Mouse (Mus musculus) forebrain, embryonic 12.5 days (tissue): Measurements from ENCODE around the gene Actr5. TPM values are rescaled to one million over a fixed set of nuclear protein-coding genes. Genes with fewer than 3 reads are reported as not detected.

Experiments used
- ATAC-seq: fragments of 200-750 bp; cut with Nextera tagmentation; 2 replicates; pipeline ENCODE4 v1.8.0; 2017; ENCODE audit warnings: moderate TSS enrichment; ENCODE audit not compliant: low FRiP score
- H3K27ac ChIP-seq: fragments of 300-500 bp; sonication (generic); 2 replicates; pipeline ENCODE4 v1.5.1; 2016; ENCODE audit warnings: mild to moderate bottlenecking
- H3K27me3 ChIP-seq: fragments of 300-500 bp; sonication (generic); 2 replicates; pipeline ENCODE4 v1.6.1; 2016; ENCODE audit warnings: mild to moderate bottlenecking
- H3K36me3 ChIP-seq: fragments of 300-500 bp; sonication (generic); replicated peaks from 2 replicates; pipeline ENCODE4 v1.6.1; 2016; ENCODE audit warnings: mild to moderate bottlenecking
- H3K4me1 ChIP-seq: fragments of 300-500 bp; sonication (generic); 2 replicates; pipeline ENCODE4 v1.6.1; 2016
- H3K4me2 ChIP-seq: fragments of 300-500 bp; sonication (generic); 2 replicates; pipeline ENCODE4 v1.6.1; 2016; ENCODE audit warnings: mild to moderate bottlenecking, moderate library complexity
- H3K4me3 ChIP-seq: fragments of 300-500 bp; sonication (generic); replicated peaks from 2 replicates; pipeline ENCODE4 v1.5.1; 2016; ENCODE audit warnings: mild to moderate bottlenecking
- H3K9ac ChIP-seq: fragments of 300-500 bp; sonication (generic); 2 replicates; pipeline ENCODE4 v1.6.1; 2016; ENCODE audit warnings: mild to moderate bottlenecking
- H3K9me3 ChIP-seq: fragments of 300-500 bp; sonication (generic); 2 replicates; pipeline ENCODE4 v1.6.1; 2016
- WGBS: fragments of 180-500 bp; shearing (Covaris S2); methylation state at CpG from one replicate; pipeline ENCODE4 v1.1.7; 2016; 5-methylcytosine and 5-hydroxymethylcytosine counted together
- polyA plus RNA-seq: library from polyadenylated mRNA; unstranded; fragments of >200 nt; fragmentation: Nextera tagmentation; extraction: Ambion mirVana; gene quantifications from 2 replicates; pipeline ENCODE4 v1.2.1, GENCODE M21; 2016

Actr5 gene
- polyA plus RNA-seq, 1 experiment from 2014 or later, result 22.6 TPM

- Histone ChIP-seq H3K9ac (no peak overlapping the region), H3K27ac (no peak overlapping the region), H3K4me1 (no peaks in the 10 kb centered on the region), H3K27me3 (no peaks in the 10 kb centered on the region), H3K4me3 (no peak overlapping the region), H3K4me2 (no peak overlapping the region), H3K36me3 (no peaks in the 10 kb centered on the region), H3K9me3 (no peaks in the 10 kb centered on the region)
- ATAC-seq, result no peak
- WGBS, result 84% methylated on average over 9 of the region's 9 CpGs
Observed at GRCm38 (mm10) chr2:158654717-158655116, 30.0 kb downstream of the Actr5 start.

- Histone ChIP-seq H3K9me3 (no peaks in the 10 kb centered on the region), H3K4me1 (no peaks in the 10 kb centered on the region), H3K4me3 (no peak overlapping the region), H3K9ac (no peak overlapping the region), H3K4me2 (no peak overlapping the region), H3K27me3 (no peaks in the 10 kb centered on the region), H3K27ac (no peak overlapping the region), H3K36me3 (no peaks in the 10 kb centered on the region)
- ATAC-seq, result no peak
- 86% methylated on average over 4 of the region's 4 CpGs for WGBS
Observed at GRCm38 (mm10) chr2:158655806-158656205, 31.1 kb downstream of the Actr5 start.

DNA sequence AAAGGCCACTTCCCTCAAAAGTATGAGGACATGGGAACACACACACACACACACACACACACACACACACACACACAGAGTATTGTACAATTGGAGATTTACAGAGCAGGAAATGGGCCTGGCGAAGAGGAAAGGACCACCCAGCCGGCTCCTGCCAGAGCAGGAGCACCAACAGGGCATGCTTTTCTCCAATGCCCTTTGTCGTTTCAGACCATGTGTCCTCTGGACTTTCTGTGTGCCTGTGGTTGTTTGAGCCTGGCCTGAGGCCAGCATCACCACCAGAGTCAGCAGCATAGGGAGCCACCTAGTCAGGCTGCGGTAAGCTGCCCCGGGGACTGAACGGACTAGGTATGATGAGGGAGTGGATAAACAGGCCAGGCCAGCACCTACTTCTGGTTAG is 34.1 kb downstream of the Actr5 start:
- no peak overlapping the region for H3K4me2 ChIP-seq
- no peaks in the 10 kb centered on the region for H3K27me3 ChIP-seq
- no peaks in the 10 kb centered on the region for H3K9me3 ChIP-seq
- no peaks in the 10 kb centered on the region for H3K4me1 ChIP-seq
- no peaks in the 10 kb centered on the region for H3K36me3 ChIP-seq
- H3K9ac ChIP-seq, result no peak overlapping the region
- H3K4me3 ChIP-seq, result no peak overlapping the region
- ATAC-seq, result no peak
- no peak overlapping the region; the same call in 1 of the 2 replicates for H3K27ac ChIP-seq
- WGBS, result 58% methylated on average over 6 of the region's 6 CpGs

GRCm38 (mm10) chr2:158659346-158659745 is 34.7 kb downstream of the Actr5 start:
- no peaks in the 10 kb centered on the region for H3K27me3 ChIP-seq
- no peak overlapping the region for H3K27ac ChIP-seq
- no peaks in the 10 kb centered on the region for H3K9me3 ChIP-seq
- no peak overlapping the region for H3K9ac ChIP-seq
- no peak overlapping the region for H3K4me2 ChIP-seq
- no peak overlapping the region for H3K4me3 ChIP-seq
- no peak for ATAC-seq
- no peaks in the 10 kb centered on the region for H3K36me3 ChIP-seq
- WGBS, result 80% methylated on average over 3 of the region's 3 CpGs
- H3K4me1 ChIP-seq, result no peaks in the 10 kb centered on the region

- Histone ChIP-seq H3K36me3 (no peaks in the 10 kb centered on the region), H3K9ac (no peak within 1 kb of the TSS), H3K27me3 (peaks cover 52% of the 10 kb centered on the region), H3K27ac (no peak within 1 kb of the TSS), H3K4me1 (peaks cover 38% of the 10 kb centered on the region), H3K9me3 (no peaks in the 10 kb centered on the region), H3K4me3 (no peak within 1 kb of the TSS), H3K4me2 (no peak within 1 kb of the TSS)
- no peak for ATAC-seq
- 90% methylated on average over 4 of the region's 4 CpGs for WGBS
Observed at GRCm38 (mm10) chr2:158665098-158665497, 40.4 kb downstream of the Actr5 start, which contains the start of gene Ppp1r16b. TSS of gene Ppp1r16b (plus strand) at chr2:158665398.

DNA sequence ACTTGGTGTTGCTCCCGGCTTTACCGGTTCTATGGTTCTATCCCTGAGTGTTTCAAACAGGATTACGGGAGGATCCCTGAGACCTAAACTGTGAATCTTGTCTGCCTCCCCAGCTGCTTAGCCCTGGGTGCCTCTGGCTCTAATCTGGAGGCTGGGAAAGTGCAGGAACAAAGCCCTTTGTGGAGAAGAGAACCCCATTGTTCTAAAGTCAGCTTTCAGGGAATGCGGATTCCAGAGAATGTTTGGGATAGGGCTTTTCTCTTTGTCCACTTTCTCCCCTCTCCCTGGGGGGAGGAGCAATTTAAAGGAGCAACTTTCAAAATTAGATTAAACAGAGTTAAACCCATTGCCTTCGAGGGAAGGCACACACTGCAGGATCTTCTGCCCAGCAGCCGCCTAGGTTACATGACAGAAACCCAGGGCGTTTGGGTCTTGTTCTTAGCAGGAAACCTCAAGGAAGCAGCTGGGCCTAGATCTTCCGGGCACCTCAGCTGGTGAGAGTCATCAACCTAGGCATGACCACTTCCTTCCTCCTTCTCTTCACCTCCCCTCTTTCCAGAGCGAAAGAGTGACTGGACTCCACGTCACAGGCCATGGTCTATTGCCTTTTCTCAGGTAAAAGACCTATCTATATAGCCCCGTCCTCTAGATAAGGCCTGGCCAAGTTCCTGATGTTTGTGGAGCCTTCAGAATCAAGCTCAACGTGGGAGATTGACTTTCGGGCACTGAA is 41.5 kb downstream of the Actr5 start:
- 0 out of 2 replicates have a peak overlapping the region, but pooled peaks have one; percentile 99 for H3K4me2 ChIP-seq
- peaks cover 62% of the 10 kb centered on the region for H3K27me3 ChIP-seq

GRCm38 (mm10) chr2:158667022-158667670 is 42.5 kb downstream of the Actr5 start:
- ATAC-seq, result peak; percentile 87
- no peaks in the 10 kb centered on the region for H3K9me3 ChIP-seq
- H3K36me3 ChIP-seq, result no peaks in the 10 kb centered on the region
- H3K4me3 ChIP-seq, result peak overlapping the region; percentile 52
- under 1% methylated on average over 47 of the region's 47 CpGs for WGBS
- peak overlapping the region; percentile 57 for H3K9ac ChIP-seq
- peaks cover 38% of the 10 kb centered on the region for H3K4me1 ChIP-seq
- peak overlapping the region; percentile 99 for H3K4me2 ChIP-seq
- no peak overlapping the region for H3K27ac ChIP-seq
- peaks cover 62% of the 10 kb centered on the region for H3K27me3 ChIP-seq

More for the DNA sequence above, 41.5 kb downstream of the Actr5 start:
- no peaks in the 10 kb centered on the region for H3K36me3 ChIP-seq
- WGBS, result 23% methylated on average over 13 of the region's 13 CpGs
- peaks cover 38% of the 10 kb centered on the region for H3K4me1 ChIP-seq
- no peak overlapping the region for H3K9ac ChIP-seq
- H3K4me3 ChIP-seq, result no peak overlapping the region
- no peak; the same call in 1 of the 2 replicates for ATAC-seq
- no peak overlapping the region for H3K27ac ChIP-seq
- H3K9me3 ChIP-seq, result no peaks in the 10 kb centered on the region

GRCm38 (mm10) chr2:158667671-158668432 is 43.2 kb downstream of the Actr5 start:
- Histone ChIP-seq H3K4me3 (peak overlapping the region; percentile 52), H3K36me3 (no peaks in the 10 kb centered on the region), H3K4me1 (peaks cover 45% of the 10 kb centered on the region), H3K27me3 (peaks cover 62% of the 10 kb centered on the region), H3K4me2 (peak overlapping the region; percentile 99), H3K27ac (no peak overlapping the region), H3K9me3 (no peaks in the 10 kb centered on the region), H3K9ac (peak overlapping the region; percentile 57)
- 0% methylated on average over 53 of the region's 54 CpGs for WGBS
- peak; percentile 34 for ATAC-seq

- no peak overlapping the region for H3K27ac ChIP-seq
- ATAC-seq, result no peak
- peaks cover 62% of the 10 kb centered on the region for H3K27me3 ChIP-seq
Observed at GRCm38 (mm10) chr2:158668433-158669010, 43.8 kb downstream of the Actr5 start.

GRCm38 (mm10) chr2:158669199-158670195 is 44.8 kb downstream of the Actr5 start:
- Histone ChIP-seq H3K4me2 (0 out of 2 replicates have a peak overlapping the region, but pooled peaks have one; percentile 99), H3K4me3 (no peak overlapping the region), H3K9me3 (no peaks in the 10 kb centered on the region), H3K36me3 (no peaks in the 10 kb centered on the region), H3K4me1 (peaks cover 53% of the 10 kb centered on the region), H3K27ac (no peak overlapping the region), H3K27me3 (peaks cover 62% of the 10 kb centered on the region), H3K9ac (no peak overlapping the region)
- 63% methylated on average over 13 of the region's 13 CpGs for WGBS
- no peak for ATAC-seq

More at GRCm38 (mm10) chr2:158668433-158669010, 43.8 kb downstream of the Actr5 start:
- H3K9ac ChIP-seq, result peak overlapping the region; percentile 57
- WGBS, result 11% methylated on average over 23 of the region's 23 CpGs
- H3K4me1 ChIP-seq, result peaks cover 52% of the 10 kb centered on the region
- no peaks in the 10 kb centered on the region for H3K36me3 ChIP-seq
- H3K9me3 ChIP-seq, result no peaks in the 10 kb centered on the region
- H3K4me3 ChIP-seq, result peak overlapping the region; percentile 52
- H3K4me2 ChIP-seq, result peak overlapping the region; percentile 99

DNA sequence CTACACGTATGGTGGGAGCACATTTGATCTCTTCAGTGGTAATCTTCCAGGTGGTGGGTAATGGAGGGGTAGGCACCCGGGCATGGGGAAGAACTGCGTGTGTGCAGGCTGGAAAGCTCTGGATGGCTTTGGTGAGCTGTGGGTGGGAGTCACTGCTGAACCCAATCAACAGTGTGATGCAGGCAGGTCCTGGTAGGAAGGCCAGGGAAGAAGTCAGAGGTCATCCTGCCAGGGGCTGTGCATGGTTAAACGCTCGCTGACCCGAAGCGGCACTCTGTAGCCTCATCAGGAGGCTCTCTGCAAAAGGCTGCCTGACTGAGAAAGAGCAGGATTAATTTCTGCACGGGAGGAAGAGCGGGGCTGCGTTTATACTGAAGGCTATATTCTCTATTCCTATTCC is 45.9 kb downstream of the Actr5 start:
- Histone ChIP-seq H3K4me3 (no peak overlapping the region), H3K4me1 (peaks cover 47% of the 10 kb centered on the region), H3K9me3 (no peaks in the 10 kb centered on the region), H3K4me2 (no peak overlapping the region), H3K9ac (no peak overlapping the region), H3K36me3 (no peaks in the 10 kb centered on the region), H3K27me3 (peaks cover 53% of the 10 kb centered on the region), H3K27ac (no peak overlapping the region)
- ATAC-seq, result no peak
- WGBS, result 33% methylated on average over 10 of the region's 10 CpGs
